Mouse (Mus musculus): Measurements from ENCODE around the gene Ceacam19.

DNA sequence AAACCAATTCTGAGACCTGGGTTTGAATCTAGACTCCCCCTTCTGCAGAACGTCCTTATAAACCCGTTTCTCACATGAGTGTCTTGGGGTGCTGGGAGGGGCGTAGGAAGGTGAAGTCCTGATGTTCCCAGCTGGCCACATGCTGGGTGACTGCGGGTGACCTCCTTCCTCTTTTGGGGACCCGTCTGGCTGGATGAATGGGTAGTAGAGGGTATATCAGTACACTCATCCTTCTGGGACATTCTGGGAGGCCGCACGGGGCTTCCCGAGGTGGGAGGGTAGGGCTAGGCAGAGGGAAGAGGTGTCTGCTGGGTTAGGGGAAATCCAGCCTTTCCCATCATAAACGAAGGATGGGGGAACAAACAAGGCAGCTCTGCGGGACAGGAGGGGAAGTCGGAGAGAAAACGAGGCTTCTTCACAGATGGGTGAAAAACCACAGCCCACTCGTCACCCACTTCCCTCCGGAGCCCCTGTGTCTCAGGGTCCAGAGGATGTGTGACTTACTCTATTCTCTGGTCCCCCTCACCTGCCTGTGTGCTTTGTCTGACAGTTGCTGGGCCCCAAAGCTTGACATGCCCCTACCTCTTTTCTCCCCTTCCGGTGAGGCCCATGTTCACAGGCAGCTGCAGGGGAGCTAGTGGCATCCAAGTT is 43.1 kb downstream of the Ceacam19 start:
- TF ChIP-seq CTCF (IDR thresholded peaks at IDR 0.05; ENCODE audit: borderline replicate concordance, control insufficient read depth, extremely low read depth, insufficient read depth, low read length, poor library complexity) (no peak), POLR2A (IDR thresholded peaks at IDR 0.05; ENCODE audit: control insufficient read depth, extremely low read depth, insufficient read depth, low read length, poor library complexity) (no peak; the same call in 1 of the 2 replicates)

Measured in thymus, adult 2 months (tissue).